ENCODE assay signal across 33 mouse cellular contexts in the genomic region with DNA sequence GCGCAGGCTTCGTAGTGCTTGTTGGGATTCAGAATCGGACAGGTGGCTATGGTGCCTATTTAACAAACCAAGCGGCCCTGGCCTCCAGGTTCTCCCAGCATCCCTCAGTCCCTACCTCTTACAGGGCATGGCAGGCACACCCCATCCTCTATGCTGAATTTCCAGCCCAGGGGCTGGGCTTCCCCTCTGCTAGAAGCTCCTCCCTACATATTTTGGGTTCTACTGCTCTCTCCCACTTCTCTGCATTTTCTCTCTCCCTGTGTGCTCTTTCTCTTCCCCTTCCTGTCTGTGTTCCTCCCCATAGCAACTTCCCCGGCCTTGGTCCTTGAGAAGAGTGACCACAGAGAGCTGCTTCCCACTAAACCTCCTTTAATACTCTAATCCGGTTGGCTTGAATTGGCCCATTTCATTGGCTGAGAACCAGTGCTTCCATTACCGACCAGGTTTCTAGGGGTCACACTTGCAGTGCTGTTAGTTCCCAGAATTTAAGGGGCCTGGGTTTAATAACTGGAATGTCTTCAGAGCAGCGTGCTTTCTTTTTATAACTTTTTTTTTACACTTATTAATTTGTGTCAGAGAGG. TPM values are rescaled to one million over a fixed set of nuclear protein-coding genes. Genes with fewer than 3 reads are reported as not detected.
DNase-seq lines count a peak whose midpoint lies in the region; ATAC-seq and TF ChIP-seq lines count a peak whose summit lies in the region.
"Had no signal": no experiment of that assay in that cellular context is flagged by ENCODE, and none has a peak within 500 bp of the region (broad histone marks: within the 10 kb centered on the region; RNA-seq: fewer than 3 reads in every experiment).

No protein-coding gene starts in this region.

- no peak overlapping the region for H3K9ac ChIP-seq in lung, postnatal 0 days (replicated peaks; ENCODE audit: low read depth)
- H3K9ac ChIP-seq: forebrain, postnatal 0 days; heart, embryonic 15.5 days; hindbrain, embryonic 15.5 days; intestine, embryonic 15.5 days; limb, embryonic 12.5 days; liver, embryonic 15.5 days; neural tube, embryonic 15.5 days had no signal

- no peak for TF ChIP-seq EP300 in lung, postnatal 0 days (IDR thresholded peaks at IDR 0.05)

- 79% methylated on average over 8 of the region's 8 CpGs for WGBS in lung, postnatal 0 days

- no peaks in the 10 kb centered on the region; the same call in 1 of the 2 replicates for H3K4me1 ChIP-seq in lung, postnatal 0 days (ENCODE audit: insufficient read depth, low read depth, low read length)

- DNase-seq in gastrocnemius, adult 2 months = no peak
- no peak for DNase-seq in gastrocnemius, postnatal 10 days
- DNase-seq in lung, postnatal 36 days = peak; percentile 14
- no peak for DNase-seq in lung, postnatal 0 days (ENCODE audit: low spot score)
- DNase-seq in ZHBTc4 (ENCODE audit: low read depth, low spot score) = peak; percentile 43
- DNase-seq in natural killer cell, adult 2 months (ENCODE audit: low spot score in 2 of 2) = no peak
- DNase-seq in layer of hippocampus, adult 8-10 months (ENCODE audit: low spot score in 2 of 2) = no peak
- DNase-seq: adrenal gland, postnatal 10 days; cerebellum, postnatal 10 days; forebrain, postnatal 0 days; gastrocnemius, postnatal 36 days; heart, postnatal 4 days; kidney, adult 8-10 months; kidney, postnatal 14 days; layer of hippocampus, postnatal 36 days; lung, postnatal 10 days; right cerebral cortex, adult 18-20 months; thymus, postnatal 36 days had no signal

- H3K9me3 ChIP-seq in lung, postnatal 0 days (ENCODE audit: low read length) = no peaks in the 10 kb centered on the region
- H3K9me3 ChIP-seq: heart, embryonic 15.5 days; hindbrain, embryonic 15.5 days; intestine, embryonic 15.5 days; limb, embryonic 12.5 days; liver, embryonic 15.5 days; neural tube, embryonic 15.5 days had no signal

- H3K4me3 ChIP-seq in gastrocnemius, adult 2 months = no peak overlapping the region
- H3K4me3 ChIP-seq in lung, postnatal 0 days (ENCODE audit: low read depth, low read length) = no peak overlapping the region
- H3K4me3 ChIP-seq: heart, embryonic 15.5 days; hindbrain, embryonic 15.5 days; intestine, embryonic 15.5 days; limb, embryonic 12.5 days; liver, embryonic 15.5 days; neural tube, embryonic 15.5 days had no signal

- H3K27ac ChIP-seq in gastrocnemius, adult 2 months = peak overlapping the region; percentile 16; the same call in 1 of the 2 replicates
- H3K27ac ChIP-seq in lung, postnatal 0 days (ENCODE audit: low read length) = no peak overlapping the region
- H3K27ac ChIP-seq: heart, embryonic 15.5 days; hindbrain, embryonic 15.5 days; intestine, embryonic 15.5 days; limb, embryonic 12.5 days; liver, embryonic 15.5 days; neural tube, embryonic 15.5 days had no signal

- H3K27me3 ChIP-seq in lung, postnatal 0 days (replicated peaks; ENCODE audit: insufficient read depth, low read length) = no peaks in the 10 kb centered on the region
- H3K27me3 ChIP-seq: heart, embryonic 15.5 days; hindbrain, embryonic 15.5 days; intestine, embryonic 15.5 days; limb, embryonic 12.5 days; liver, embryonic 15.5 days; neural tube, embryonic 15.5 days had no signal

- H3K36me3 ChIP-seq in lung, postnatal 0 days (ENCODE audit: insufficient read depth, low read length) = no peaks in the 10 kb centered on the region
- H3K36me3 ChIP-seq: G1E; heart, embryonic 15.5 days; hindbrain, embryonic 15.5 days; intestine, embryonic 15.5 days; limb, embryonic 12.5 days; liver, embryonic 15.5 days; neural tube, embryonic 15.5 days had no signal

- intact Hi-C loops in gastrocnemius, adult 2 months (cut with DNase I) = loop anchor here (10.0 kb wide), 1 partner anchor 588 kb away; no protein-coding TSS in a partner anchor

- no peak for TF ChIP-seq CTCF in gastrocnemius, adult 2 months (IDR thresholded peaks at IDR 0.05)
- no peak for TF ChIP-seq CTCF in lung, postnatal 0 days (IDR thresholded peaks at IDR 0.05)

- ATAC-seq in lung, postnatal 0 days = no peak
- ATAC-seq in megakaryocyte progenitor cell, adult 5-6 weeks (replicated peaks; ENCODE audit: poor library complexity) = peak; percentile 43
- ATAC-seq: forebrain, postnatal 0 days; intestine, embryonic 15.5 days; midbrain, embryonic 16.5 days had no signal

- H3K4me2 ChIP-seq in lung, postnatal 0 days (replicated peaks; ENCODE audit: low read depth, low read length) = no peak overlapping the region
- H3K4me2 ChIP-seq: heart, embryonic 15.5 days; hindbrain, embryonic 15.5 days; intestine, embryonic 15.5 days; limb, embryonic 12.5 days; liver, embryonic 15.5 days; neural tube, embryonic 15.5 days had no signal

RNA-seq across cellular contexts. Expression of a gene that starts 3.2 kb away (rescaled TPM):
- under 1 TPM; 0.67 to 0.87 TPM for total RNA-seq in gastrocnemius, adult 2 months (2021)
- total RNA-seq in gastrocnemius, postnatal 10 days (2021) = 1 to 10 TPM; 2.5 to 2.8 TPM
- 9.6 and 12.0 TPM in 2 replicates for polyA plus RNA-seq in lung, postnatal 0 days (2015; fragmentation: Nextera tagmentation; extraction: Ambion mirVana)
- total RNA-seq in megakaryocyte progenitor cell, adult 5-6 weeks (2015) = 85.0 and 90.4 TPM in 2 replicates
- total RNA-seq in megakaryocyte progenitor cell, adult 5-6 weeks (2017) = 101 and 119 TPM in 2 replicates
- total RNA-seq in layer of hippocampus, adult 8-10 months (2022) = 10 to 100 TPM in 2 of 4 experiments, 1 to 10 TPM in 2; 2.0 to 20.9 (median 11.6) TPM

RNA-seq across cellular contexts. Expression of a gene that starts 30.4 kb away (rescaled TPM):
- 10 to 100 TPM in 1 of 2 experiments, 1 to 10 TPM in 1; 9.4 to 11.5 TPM for total RNA-seq in gastrocnemius, adult 2 months (2021)
- 10 to 100 TPM; 38.2 to 49.0 TPM for total RNA-seq in gastrocnemius, postnatal 10 days (2021)
- polyA plus RNA-seq in lung, postnatal 0 days (2015; fragmentation: Nextera tagmentation; extraction: Ambion mirVana) = 376 and 377 TPM in 2 replicates
- 264 and 298 TPM in 2 replicates for total RNA-seq in megakaryocyte progenitor cell, adult 5-6 weeks (2015)
- total RNA-seq in megakaryocyte progenitor cell, adult 5-6 weeks (2017) = 127 and 137 TPM in 2 replicates
- total RNA-seq in layer of hippocampus, adult 8-10 months (2022) = 100 to 1,000 TPM; 167 to 172 (median 171) TPM

RNA-seq across cellular contexts. Expression of a gene that starts 30.6 kb away (rescaled TPM):
- total RNA-seq in gastrocnemius, adult 2 months (2021) = 10 to 100 TPM in 1 of 2 experiments, 1 to 10 TPM in 1; 9.7 to 10.2 TPM
- total RNA-seq in gastrocnemius, postnatal 10 days (2021) = 10 to 100 TPM; 29.3 to 37.1 TPM
- 33.2 and 44.4 TPM in 2 replicates for polyA plus RNA-seq in lung, postnatal 0 days (2015; fragmentation: Nextera tagmentation; extraction: Ambion mirVana)
- total RNA-seq in megakaryocyte progenitor cell, adult 5-6 weeks (2015) = 1.3 and 1.6 TPM in 2 replicates
- 1.4 and 2.7 TPM in 2 replicates for total RNA-seq in megakaryocyte progenitor cell, adult 5-6 weeks (2017)
- total RNA-seq in layer of hippocampus, adult 8-10 months (2022) = 100 to 1,000 TPM; 109 to 161 (median 127) TPM

RNA-seq across cellular contexts. Expression of a gene that starts 46.4 kb away (rescaled TPM):
- not detected for total RNA-seq in gastrocnemius, adult 2 months (2021)
- not detected for total RNA-seq in gastrocnemius, postnatal 10 days (2021)
- polyA plus RNA-seq in lung, postnatal 0 days (2015; fragmentation: Nextera tagmentation; extraction: Ambion mirVana) = 0.50 and 0.74 TPM in 2 replicates
- total RNA-seq in megakaryocyte progenitor cell, adult 5-6 weeks (2015) = not detected in 2 replicates
- not detected in 2 replicates for total RNA-seq in megakaryocyte progenitor cell, adult 5-6 weeks (2017)
- not detected for total RNA-seq in layer of hippocampus, adult 8-10 months (2022)
- total RNA-seq: adrenal gland, postnatal 10 days; gastrocnemius, postnatal 36 days; heart, postnatal 4 days; layer of hippocampus, adult 18-20 months; layer of hippocampus, postnatal 36 days; left cerebral cortex, postnatal 10 days; megakaryocyte-erythroid progenitor cell, adult 5-6 weeks had no signal
- polyA plus RNA-seq: brain, embryonic 14.5 days; embryonic facial prominence, embryonic 11.5 days; forebrain, embryonic 11.5 days; G1E; heart, embryonic 15.5 days; hindbrain, embryonic 15.5 days; intestine, embryonic 15.5 days; limb, embryonic 12.5 days; liver, embryonic 15.5 days; midbrain, embryonic 16.5 days had no signal

Comparison
In these comparisons a context has a peak if more than half of its experiments do, and no peak if none do; other contexts are left out.
1. DNase-seq: peak in lung, postnatal 36 days (single experiment) and ZHBTc4 (single experiment); none in gastrocnemius, adult 2 months (single experiment), gastrocnemius, postnatal 10 days (single experiment), lung, postnatal 0 days (single experiment), natural killer cell, adult 2 months (0 of 2) and layer of hippocampus, adult 8-10 months (0 of 2).